Mouse (Mus musculus) lung, adult 2 months (tissue): Measurements from ENCODE around the gene Hmgcl. TPM values are rescaled to one million over a fixed set of nuclear protein-coding genes. Genes with fewer than 3 reads are reported as not detected.
A peak's percentile ranks its signal among the peaks of the same experiment; 100 is the strongest.

Source experiments
- DNase-seq: peaks from one replicate; pipeline ENCODE4 v3.0.0; 2022
- H3K4me1 ChIP-seq: fragments of 200-500 bp; 2 replicates; pipeline ENCODE4 v1.6.1; 2011; ENCODE audit warnings: low read length; ENCODE audit not compliant: control insufficient read depth, insufficient read depth
- H3K4me3 ChIP-seq: fragments of 200-500 bp; replicated peaks from 2 replicates; pipeline ENCODE3; 2011; ENCODE audit warnings: low read depth, mild to moderate bottlenecking, control low read depth, low read length; ENCODE audit errors: extremely low read depth
- CTCF ChIP-seq: fragments of 200-500 bp; IDR thresholded peaks from 2 replicates; pipeline ENCODE4 v1.5.1; 2011; ENCODE audit warnings: mild to moderate bottlenecking, low read length, control low read depth; ENCODE audit not compliant: insufficient read depth
- POLR2A ChIP-seq: fragments of 200-500 bp; IDR thresholded peaks from 2 replicates; pipeline ENCODE4 v1.6.1; 2011; ENCODE audit warnings: low read depth, mild to moderate bottlenecking, control low read depth, low read length, borderline replicate concordance; ENCODE audit errors: extremely low read depth
- WGBS: fragments of 180-500 bp; shearing (Covaris S2); methylation state at CpG from one replicate; pipeline ENCODE4 v1.1.7; 2018; 5-methylcytosine and 5-hydroxymethylcytosine counted together
- polyA plus RNA-seq: library from polyadenylated mRNA; depleted of rRNA; stranded (reverse); fragments of >200 nt; gene quantifications from 2 replicates; pipeline ENCODE4 v1.2.3, GENCODE M21; 2012

Gene Hmgcl
- polyA plus RNA-seq, 1 experiment, result 49.6 TPM

DNA sequence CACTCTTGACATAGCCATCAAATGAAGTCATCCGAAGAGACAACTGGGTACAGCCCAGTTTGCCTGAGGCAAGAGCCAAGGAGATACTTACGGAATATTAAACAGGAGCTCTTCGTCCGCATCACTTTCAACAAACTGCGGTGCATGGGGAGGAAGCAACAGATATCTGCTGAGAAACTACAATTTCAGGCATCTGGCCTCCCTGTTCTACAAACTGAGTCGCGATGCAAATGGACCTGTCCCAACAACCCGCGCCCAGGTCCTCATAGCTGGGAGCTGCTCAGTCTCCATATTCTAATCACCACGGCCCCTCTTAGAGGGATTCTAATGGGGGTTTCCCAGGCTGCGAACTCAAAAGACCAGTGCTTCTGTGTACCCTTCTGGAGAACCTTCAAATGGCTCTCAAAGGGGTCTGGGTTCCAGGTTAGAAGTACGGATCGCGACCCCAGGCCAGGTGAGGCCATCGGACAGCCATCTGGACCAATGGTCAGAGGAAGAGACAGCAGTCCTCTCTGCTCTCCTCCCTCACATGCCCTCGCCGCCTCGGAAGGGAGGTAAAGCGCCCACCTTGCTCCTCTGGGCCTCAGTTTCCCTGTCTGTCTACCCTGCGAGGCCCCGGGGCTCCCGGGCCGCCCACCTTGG is 40.2 kb downstream of the Hmgcl start:
- H3K4me3 ChIP-seq, result peak overlapping the region; percentile 89
- no peaks in the 10 kb centered on the region; the same call in 1 of the 2 replicates for H3K4me1 ChIP-seq
- WGBS, result 7% methylated on average over 23 of the region's 23 CpGs
- DNase-seq, result no peak
- TF ChIP-seq POLR2A, result no peak
- no peak for TF ChIP-seq CTCF

- Histone ChIP-seq H3K4me1 (no peaks in the 10 kb centered on the region; the same call in 1 of the 2 replicates), H3K4me3 (peak within 1 kb of the TSS; percentile 89)
- TF ChIP-seq POLR2A, result peak; percentile 94
- no peak for TF ChIP-seq CTCF
- peak; percentile 90 for DNase-seq
- WGBS, result under 1% methylated on average over 81 of the region's 81 CpGs
Measured at GRCm38 (mm10) chr4:135986943-135987710, 40.9 kb downstream of the Hmgcl start, which contains the start of gene Pithd1. TSS of gene Pithd1 (minus strand) at chr4:135987264.

GRCm38 (mm10) chr4:135987714-135988113 is 41.5 kb downstream of the Hmgcl start:
- TF ChIP-seq POLR2A (no peak), CTCF (no peak)
- 68% methylated on average over 9 of the region's 9 CpGs for WGBS
- no peak for DNase-seq
- Histone ChIP-seq H3K4me3 (no peak overlapping the region), H3K4me1 (no peaks in the 10 kb centered on the region; the same call in 1 of the 2 replicates)

- WGBS, result 96% methylated on average over 6 of the region's 6 CpGs
- Histone ChIP-seq H3K4me3 (no peak overlapping the region), H3K4me1 (no peaks in the 10 kb centered on the region)
- no peak for TF ChIP-seq POLR2A
- no peak for DNase-seq
Measured at GRCm38 (mm10) chr4:135993941-135994340, 47.7 kb downstream of the Hmgcl start.

DNA sequence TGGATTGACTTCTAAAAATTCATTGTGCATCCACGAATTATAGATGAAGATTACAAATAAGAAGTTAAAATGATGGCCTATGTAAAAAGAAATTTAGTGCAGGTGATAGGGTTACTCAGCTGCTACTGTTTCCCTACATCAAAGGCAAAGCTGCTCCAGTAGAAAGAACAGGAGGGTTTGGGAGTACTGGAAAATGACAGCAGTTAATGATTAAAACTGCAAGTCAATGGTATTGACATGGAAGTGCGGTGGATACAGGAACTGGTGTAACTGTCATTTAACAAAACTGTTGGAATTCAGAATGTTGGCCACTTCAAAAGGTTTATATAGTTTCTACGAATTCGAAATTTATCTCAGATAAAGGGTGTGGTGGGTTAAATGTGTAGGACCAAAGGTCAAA is 48.9 kb downstream of the Hmgcl start:
- no peaks in the 10 kb centered on the region for H3K4me1 ChIP-seq
- H3K4me3 ChIP-seq, result no peak overlapping the region
- 81% methylated on average over 4 of the region's 4 CpGs for WGBS
- no peak for DNase-seq
- TF ChIP-seq CTCF (no peak), POLR2A (no peak)

DNA sequence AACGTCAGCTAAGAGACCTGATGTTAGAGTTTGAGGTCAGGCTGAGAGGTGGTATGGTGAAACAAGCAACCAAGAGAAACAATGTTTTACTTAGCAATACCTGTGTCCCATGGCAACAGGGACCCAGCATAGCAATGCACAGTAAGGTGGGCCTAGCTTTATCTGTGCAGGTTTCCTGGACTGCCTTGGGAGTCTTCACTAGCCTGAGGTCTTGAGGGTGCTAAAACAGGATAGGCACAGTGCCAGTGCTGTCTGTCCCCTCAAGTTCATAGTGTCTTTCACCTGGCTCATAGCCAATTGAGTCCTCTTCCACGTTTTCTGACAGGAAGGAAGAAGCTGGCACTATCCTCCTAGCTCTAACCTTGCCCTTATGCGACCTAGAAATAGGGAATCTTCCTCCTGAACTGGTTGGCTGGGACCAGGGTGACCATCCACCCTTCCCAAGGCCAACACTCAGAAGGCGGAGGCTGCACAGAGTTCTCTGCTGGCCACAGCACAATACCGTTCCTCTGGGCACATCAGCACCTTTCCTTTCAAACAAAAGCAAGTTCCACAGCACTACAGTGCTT is 57.9 kb downstream of the Hmgcl start:
- WGBS, result 64% methylated on average over 5 of the region's 5 CpGs
- DNase-seq, result no peak
- Histone ChIP-seq H3K4me3 (no peak overlapping the region), H3K4me1 (no peaks in the 10 kb centered on the region)
- no peak for TF ChIP-seq CTCF
- TF ChIP-seq POLR2A, result no peak

DNA sequence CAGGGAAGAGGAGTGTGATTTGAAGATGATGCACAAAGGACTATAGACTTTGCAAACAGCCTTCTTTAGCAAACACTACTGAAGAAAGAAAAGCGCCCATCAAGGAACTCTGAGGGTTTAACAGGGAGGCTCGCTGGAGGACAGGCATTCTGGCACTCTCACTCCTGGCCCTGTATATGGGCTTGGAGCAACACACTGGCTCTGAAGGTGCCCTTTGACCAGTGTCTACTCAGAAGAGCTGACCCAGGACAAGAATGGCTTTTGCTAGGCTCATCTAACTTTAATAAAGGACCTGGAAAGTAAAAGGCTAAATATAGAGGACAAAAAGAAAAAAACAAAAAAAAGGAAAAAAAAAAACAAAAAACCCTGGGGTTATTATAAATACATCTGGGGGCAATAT is 58.7 kb downstream of the Hmgcl start:
- DNase-seq, result no peak
- 88% methylated on average over 2 of the region's 2 CpGs for WGBS
- H3K4me1 ChIP-seq, result no peaks in the 10 kb centered on the region
- no peak overlapping the region for H3K4me3 ChIP-seq
- no peak for TF ChIP-seq CTCF
- no peak for TF ChIP-seq POLR2A

DNA sequence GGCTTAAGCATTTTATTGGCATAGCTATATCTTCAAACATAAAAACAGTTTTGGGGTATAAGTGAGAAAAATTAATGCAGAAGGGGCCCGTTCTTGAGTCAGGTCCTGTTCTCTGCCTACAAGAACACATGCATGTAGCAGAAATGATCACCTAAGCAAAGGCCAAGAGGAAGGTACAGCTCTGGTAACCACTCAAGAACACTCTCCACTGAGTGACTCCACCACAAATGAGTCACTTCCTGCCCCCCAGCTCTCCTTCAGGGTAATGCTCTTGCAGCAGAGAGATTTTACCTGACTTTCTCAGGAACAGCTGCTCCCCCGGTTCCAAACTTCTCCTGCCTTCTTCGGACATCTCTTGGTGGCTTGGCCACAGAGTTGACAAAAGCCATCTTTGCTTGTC is 60.6 kb downstream of the Hmgcl start:
- DNase-seq, result no peak
- TF ChIP-seq POLR2A, result no peak
- TF ChIP-seq CTCF, result no peak
- H3K4me1 ChIP-seq, result no peaks in the 10 kb centered on the region
- H3K4me3 ChIP-seq, result no peak overlapping the region
- WGBS, result 64% methylated on average over 3 of the region's 3 CpGs

GRCm38 (mm10) chr4:136008782-136009447 is 62.7 kb downstream of the Hmgcl start:
- WGBS, result 86% methylated on average over 8 of the region's 8 CpGs
- no peak for DNase-seq
- Histone ChIP-seq H3K4me3 (no peak overlapping the region), H3K4me1 (no peaks in the 10 kb centered on the region)
- TF ChIP-seq POLR2A (no peak), CTCF (no peak)
